Mouse (Mus musculus) myocyte (in vitro differentiated cells): ENCODE measurements around the gene Diaph3. TPM values are rescaled to one million over a fixed set of nuclear protein-coding genes. Genes with fewer than 3 reads are reported as not detected.

ENCODE experiments used
- H3K27me3 ChIP-seq: one replicate; pipeline ENCODE4 v1.6.1; 2011; ENCODE audit not compliant: control insufficient read depth, insufficient read depth, insufficient read length
- H3K36me3 ChIP-seq: one replicate; pipeline ENCODE4 v1.6.1; 2011; ENCODE audit not compliant: control insufficient read depth, insufficient read depth
- H3K4me2 ChIP-seq: one replicate; pipeline ENCODE4 v1.6.1; 2011; ENCODE audit warnings: low read depth, control low read depth
- H3K4me3 ChIP-seq: one replicate; pipeline ENCODE4 v1.5.1; 2011; ENCODE audit warnings: mild to moderate bottlenecking, control low read depth, moderate library complexity
- H3K79me2 ChIP-seq: one replicate; pipeline ENCODE4 v1.6.1; 2011; ENCODE audit not compliant: control insufficient read depth, insufficient read depth
- H3ac ChIP-seq: one replicate; pipeline ENCODE4 v1.6.1; 2011; ENCODE audit not compliant: control insufficient read depth, insufficient read length
- CEBPB ChIP-seq: IDR thresholded peaks from 2 replicates; pipeline ENCODE4 v1.6.1; 2011; ENCODE audit warnings: mild to moderate bottlenecking, moderate library complexity; ENCODE audit not compliant: poor library complexity, insufficient read depth, severe bottlenecking
- E2F4 ChIP-seq: IDR thresholded peaks from one replicate; pipeline ENCODE4 v1.6.1; 2011; ENCODE audit warnings: mild to moderate bottlenecking, control low read depth, moderate library complexity; ENCODE audit not compliant: insufficient read depth
- MAX ChIP-seq: IDR thresholded peaks from one replicate; pipeline ENCODE4 v1.6.1; 2011; ENCODE audit warnings: low read depth, mild to moderate bottlenecking, control low read depth
- MYOD1 ChIP-seq, 3 experiments: IDR thresholded peaks; one replicate each; pipeline ENCODE4 v1.6.1; 2011; ENCODE audit warnings: control low read depth in 2 of 3, low read depth in 2 of 3, mild to moderate bottlenecking in 2 of 3, moderate library complexity in 1 of 3; ENCODE audit not compliant: insufficient read length in 2 of 3, control insufficient read depth in 1 of 3
- MYOG ChIP-seq, 3 experiments: IDR thresholded peaks; one replicate each; pipeline ENCODE4 v1.6.1; 2011; ENCODE audit warnings: control low read depth in 2 of 3, low read depth in 2 of 3, mild to moderate bottlenecking in 2 of 3; ENCODE audit not compliant: insufficient read length in 2 of 3, control insufficient read depth in 1 of 3, insufficient read depth in 1 of 3
- POLR2A ChIP-seq: IDR thresholded peaks from one replicate; pipeline ENCODE4 v1.6.1; 2011; ENCODE audit warnings: low read depth, mild to moderate bottlenecking, control low read depth, moderate library complexity; ENCODE audit not compliant: insufficient read length
- POLR2AphosphoS2 ChIP-seq: IDR thresholded peaks from one replicate; pipeline ENCODE4 v1.6.1; 2011; ENCODE audit warnings: low read depth, control low read depth; ENCODE audit not compliant: insufficient read length
- REST ChIP-seq: IDR thresholded peaks from one replicate; pipeline ENCODE4 v1.6.1; 2011; ENCODE audit warnings: mild to moderate bottlenecking, control low read depth, moderate library complexity; ENCODE audit not compliant: insufficient read depth, insufficient read length
- SRF ChIP-seq: IDR thresholded peaks from one replicate; pipeline ENCODE4 v1.6.1; 2011; ENCODE audit warnings: low read depth; ENCODE audit not compliant: control insufficient read depth, insufficient read length
- TCF12 ChIP-seq: IDR thresholded peaks from one replicate; pipeline ENCODE4 v1.6.1; 2011; ENCODE audit warnings: mild to moderate bottlenecking, control low read depth; ENCODE audit not compliant: poor library complexity, insufficient read depth, severe bottlenecking
- TCF3 ChIP-seq: IDR thresholded peaks from one replicate; pipeline ENCODE4 v1.6.1; 2011; ENCODE audit warnings: low read depth, control low read depth; ENCODE audit not compliant: insufficient read length
- USF1 ChIP-seq: IDR thresholded peaks from one replicate; pipeline ENCODE4 v1.6.1; 2011; ENCODE audit warnings: low read depth, mild to moderate bottlenecking, control low read depth, moderate library complexity
- polyA plus RNA-seq: library from polyadenylated mRNA; unstranded; fragments of >200 nt; fragmentation: generic; extraction: Trizol; gene quantifications from one replicate; pipeline ENCODE4 v1.2.1, GENCODE M21; 2012; ENCODE audit warnings: missing spikeins

Diaph3 gene
- polyA plus RNA-seq, 1 experiment, result 5.7 TPM

DNA sequence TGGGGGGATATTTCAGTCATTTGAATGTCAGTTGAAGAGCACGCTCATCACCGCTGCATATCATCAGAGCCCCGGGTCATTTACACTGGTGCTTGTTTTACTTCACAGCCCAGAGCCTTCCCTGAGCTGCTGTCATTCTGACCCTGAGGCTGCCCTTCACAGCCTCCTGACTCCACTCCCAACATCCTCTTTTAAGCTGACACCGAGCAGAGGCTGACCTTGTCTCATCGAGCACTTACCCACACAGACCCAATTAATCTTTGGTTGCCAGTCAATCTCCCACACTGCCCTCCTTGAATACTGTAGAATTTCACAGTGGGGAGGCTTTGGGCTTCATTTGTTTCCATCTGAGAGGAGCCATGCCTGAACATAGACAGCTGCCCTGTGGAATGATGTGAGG, 521.4 kb downstream of the Diaph3 start:
- Histone ChIP-seq H3K36me3 (no peaks in the 10 kb centered on the region), H3K4me2 (no peak overlapping the region), H3K27me3 (no peaks in the 10 kb centered on the region), H3ac (no peak overlapping the region), H3K4me3 (no peak overlapping the region), H3K79me2 (no peaks in the 10 kb centered on the region)
- TF ChIP-seq MAX, result no peak
- no peak for TF ChIP-seq SRF
- no peak for TF ChIP-seq TCF12
- no peak for TF ChIP-seq CEBPB
- TF ChIP-seq USF1, result no peak
- no peak for TF ChIP-seq POLR2AphosphoS2
- TF ChIP-seq POLR2A, result no peak
- no peak for TF ChIP-seq E2F4
- no peak for TF ChIP-seq TCF3
- no peak for TF ChIP-seq MYOD1 (IDR thresholded peaks at IDR 0.05; ENCODE audit: control insufficient read depth in 1 of 3, insufficient read length in 2 of 3, low read depth in 2 of 3)
- TF ChIP-seq REST, result no peak
- TF ChIP-seq MYOG (IDR thresholded peaks at IDR 0.05; ENCODE audit: control insufficient read depth in 1 of 3, insufficient read depth in 1 of 3, insufficient read length in 2 of 3, low read depth in 2 of 3), result no peak
